Mouse (Mus musculus): ENCODE data around the gene Ppp2r5e. TPM values are rescaled to one million over a fixed set of nuclear protein-coding genes. Genes with fewer than 3 reads are reported as not detected.

The Ppp2r5e gene
- total RNA-seq, 2 experiments from 2014 or later = 77.2 to 78.7 TPM

DNA sequence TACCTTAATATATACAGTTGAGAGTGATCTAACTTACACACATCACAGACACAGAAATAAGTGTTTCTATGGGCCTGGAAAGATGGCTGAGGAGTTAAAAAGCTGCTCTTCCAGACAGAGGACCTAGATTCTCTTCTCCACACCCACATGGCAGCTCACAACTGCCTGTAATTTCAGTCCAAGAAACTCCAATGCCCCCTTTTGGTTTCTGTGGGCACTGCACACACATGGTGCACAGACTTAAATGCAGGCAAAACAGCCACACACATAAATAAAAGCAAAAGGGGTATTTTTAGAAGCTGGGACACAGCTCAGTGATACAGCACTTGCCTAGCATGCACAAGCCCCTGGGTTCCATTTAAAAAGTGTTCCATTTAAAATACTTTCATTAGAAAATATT, 8.5 kb downstream of the Ppp2r5e start:
- no peak for DNase-seq (ENCODE audit: low spot score in 2 of 2)
- intact Hi-C loops (cut with DNase I) = no loop called here

DNA sequence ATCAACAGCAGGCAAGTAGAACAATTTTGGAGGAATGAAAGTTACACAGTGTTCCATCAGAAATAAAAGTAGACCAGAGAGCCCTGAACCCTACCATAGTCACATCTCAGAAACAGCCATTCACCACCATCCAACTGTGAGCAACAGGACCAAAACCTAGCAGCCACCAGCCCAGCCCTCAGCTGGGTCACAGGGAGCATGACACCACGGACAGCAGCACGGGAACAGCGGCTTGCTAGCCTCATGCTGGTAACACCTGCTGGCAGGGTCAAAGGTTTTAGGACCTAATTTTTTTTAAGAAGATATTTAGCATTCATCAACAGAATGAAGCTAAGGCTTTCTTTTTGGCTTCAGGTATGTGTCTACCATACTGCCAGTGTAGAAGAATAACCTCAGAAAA, 12.3 kb downstream of the Ppp2r5e start:
- no peak for DNase-seq (ENCODE audit: low spot score in 2 of 2)
- intact Hi-C loops (cut with DNase I) = no loop called here

DNA sequence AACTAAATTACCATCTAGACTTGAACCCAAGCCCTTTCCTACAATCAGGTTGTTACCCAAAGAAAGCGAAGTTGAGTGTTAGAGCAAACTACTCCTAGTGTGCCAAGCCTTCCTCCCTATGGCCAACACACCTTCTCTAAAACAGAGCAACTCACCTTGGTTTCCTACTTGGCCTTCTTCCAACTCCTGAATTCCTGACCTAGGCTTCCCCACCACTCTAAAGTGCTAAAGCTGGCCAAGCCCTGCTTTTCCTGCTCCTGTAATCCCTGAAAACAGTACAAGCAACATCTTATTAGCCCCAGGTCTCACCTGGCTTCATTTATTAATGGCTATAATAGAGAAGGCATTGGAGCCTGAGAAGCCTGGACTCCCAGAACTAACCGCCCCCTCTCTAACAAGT, 17.0 kb downstream of the Ppp2r5e start:
- no peak for DNase-seq (ENCODE audit: low spot score in 2 of 2)
- intact Hi-C loops (cut with DNase I) = no loop called here

DNA sequence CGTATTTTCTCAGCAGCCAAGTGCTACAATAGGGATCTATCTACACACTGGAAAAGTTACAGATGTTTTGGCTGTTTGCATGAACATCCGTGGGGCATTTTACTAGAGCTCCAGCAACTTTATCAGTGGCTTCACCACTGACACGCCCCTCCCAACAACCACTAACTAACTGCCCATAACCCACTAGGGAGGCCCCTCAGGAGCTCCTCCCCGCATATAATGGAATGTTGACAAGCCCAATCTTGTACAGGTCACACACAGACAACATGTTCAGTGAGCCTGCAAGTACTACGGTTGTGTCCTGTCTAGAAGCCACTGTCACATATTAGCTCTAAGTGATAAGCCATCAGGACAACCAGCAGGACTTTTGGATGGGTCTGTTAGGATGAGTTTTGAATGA, 18.8 kb downstream of the Ppp2r5e start:
- no peak for DNase-seq (ENCODE audit: low spot score in 2 of 2)
- intact Hi-C loops (cut with DNase I) = no loop called here

DNA sequence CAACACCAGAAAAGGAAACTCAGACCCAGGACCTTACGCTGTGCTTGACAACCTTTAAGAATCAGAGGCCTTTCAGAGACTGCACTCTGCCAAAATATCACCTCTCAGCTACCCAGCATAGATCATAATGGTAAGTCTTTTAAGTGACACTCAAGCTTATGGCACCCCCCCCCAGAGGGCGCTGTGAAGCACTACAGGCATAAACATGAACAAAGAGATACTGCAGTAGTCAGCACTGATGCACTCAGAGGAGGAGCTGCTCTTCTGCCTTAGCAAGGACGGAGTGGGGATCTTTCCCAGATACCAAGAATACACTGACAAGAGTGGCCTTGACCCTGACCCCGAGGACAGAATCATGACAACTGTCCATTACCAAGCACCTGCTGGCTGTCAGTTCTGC, 23.8 kb downstream of the Ppp2r5e start:
- intact Hi-C loops (cut with DNase I) = no loop called here
- DNase-seq (ENCODE audit: low spot score in 2 of 2) = peak in 1 of 2 experiments; percentile 31

DNA sequence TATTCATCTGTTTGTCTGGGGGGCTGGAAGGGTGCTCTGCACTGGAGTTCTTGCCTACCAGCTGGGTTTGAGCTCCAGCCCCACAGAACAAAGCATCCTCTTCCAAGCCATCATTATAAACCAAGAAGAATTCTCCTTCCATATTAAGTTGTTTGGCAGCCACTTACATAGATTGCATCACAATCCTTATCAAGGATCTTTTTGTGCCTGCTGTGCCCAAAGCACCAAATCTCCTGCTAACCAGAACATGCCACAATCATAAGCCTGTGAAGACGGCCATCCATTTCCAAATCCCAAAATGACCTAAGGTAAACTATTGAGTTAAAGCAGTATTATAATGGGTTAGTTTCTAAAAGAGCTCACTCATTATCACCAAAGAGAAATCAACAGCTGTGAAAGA, 25.9 kb downstream of the Ppp2r5e start:
- intact Hi-C loops (cut with DNase I) = no loop called here
- no peak for DNase-seq (ENCODE audit: low spot score in 2 of 2)

DNA sequence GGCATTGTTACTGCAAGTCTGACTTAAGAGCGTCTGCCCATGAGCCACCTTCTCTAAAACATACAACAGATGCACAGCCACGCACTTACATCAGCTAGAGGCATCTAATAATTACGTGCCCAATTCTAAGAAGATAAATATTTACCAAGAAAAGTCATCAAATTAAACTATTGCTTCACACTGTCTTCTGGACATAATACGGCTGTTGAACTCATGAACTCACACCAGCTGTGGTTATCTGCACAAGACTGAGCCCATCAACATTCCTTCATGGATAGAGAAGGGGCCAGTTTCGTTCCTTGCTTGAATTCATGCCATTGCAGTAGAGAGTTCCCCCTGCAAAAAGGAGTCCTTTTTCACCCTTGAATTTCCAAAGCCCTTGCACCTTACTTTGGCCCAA, 28.3 kb downstream of the Ppp2r5e start:
- intact Hi-C loops (cut with DNase I) = no loop called here
- DNase-seq (ENCODE audit: low spot score in 2 of 2) = no peak

DNA sequence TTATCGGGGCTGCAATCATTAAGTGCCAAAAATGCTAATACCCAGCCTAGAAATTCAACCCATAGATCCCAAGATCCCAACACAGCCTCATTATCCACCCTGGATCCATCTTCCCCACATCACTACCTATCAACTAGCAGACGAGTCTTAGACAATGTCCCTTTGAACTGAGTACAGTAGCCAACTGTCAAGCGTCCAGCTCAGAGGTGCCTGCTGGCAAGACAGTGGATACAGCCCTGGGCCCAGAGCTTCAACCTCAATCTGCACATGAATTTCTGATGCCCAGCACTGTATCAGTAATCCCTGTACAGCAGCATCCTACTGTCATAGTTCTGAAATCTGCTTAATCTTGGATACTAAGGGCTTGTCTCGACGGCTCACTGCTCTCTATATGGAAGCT, 30.3 kb downstream of the Ppp2r5e start:
- intact Hi-C loops (cut with DNase I) = no loop called here
- DNase-seq (ENCODE audit: low spot score in 2 of 2) = no peak

DNA sequence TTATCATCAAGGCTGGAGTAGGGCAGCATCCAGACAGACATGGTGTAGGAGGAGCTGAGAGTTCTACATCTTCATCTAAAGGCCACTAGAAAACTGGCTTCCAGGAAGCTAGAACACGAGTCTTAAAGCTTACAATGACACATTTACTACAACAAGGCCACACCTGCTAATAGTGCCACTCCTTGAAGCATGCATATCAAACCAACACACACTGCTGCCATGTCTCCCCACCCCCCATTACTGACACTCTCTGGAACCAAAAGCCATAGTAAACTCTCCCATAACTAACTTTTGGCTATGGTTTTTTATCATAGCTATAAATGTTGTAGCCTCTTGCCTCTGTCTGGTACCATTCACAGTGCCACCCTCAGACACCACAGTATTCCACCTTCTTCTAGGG, 31.5 kb downstream of the Ppp2r5e start:
- intact Hi-C loops (cut with DNase I) = no loop called here
- DNase-seq (ENCODE audit: low spot score in 2 of 2) = no peak

DNA sequence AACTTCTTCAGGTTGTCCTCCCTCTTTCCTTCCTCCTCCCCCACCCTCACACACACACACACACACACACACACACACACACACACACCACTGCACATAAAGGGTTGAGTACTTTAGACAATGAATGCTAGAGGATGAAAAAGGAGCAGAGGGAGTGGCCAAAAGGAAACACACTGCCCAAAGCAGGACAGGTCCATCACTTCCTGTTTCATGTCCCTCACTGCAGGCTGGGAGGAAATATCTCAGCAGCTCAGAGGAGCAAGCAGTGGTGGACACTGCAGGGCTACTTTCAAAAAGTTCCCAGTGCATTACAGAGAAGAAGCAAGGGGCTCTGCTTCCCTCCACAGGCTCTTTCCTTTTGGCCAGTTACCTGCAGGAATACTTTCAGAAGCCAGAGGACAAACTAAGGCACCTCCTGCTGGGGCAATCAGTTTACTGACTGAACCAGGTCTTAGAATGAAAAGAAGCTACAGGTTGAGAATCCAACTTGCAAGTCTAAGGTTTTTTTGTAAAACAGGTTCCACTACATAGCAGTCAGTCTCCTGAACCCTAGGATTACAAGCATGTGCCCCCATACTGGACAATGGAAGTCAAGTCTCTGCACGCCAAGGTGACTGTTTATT, 32.9 kb downstream of the Ppp2r5e start:
- no peak for DNase-seq (ENCODE audit: low spot score in 2 of 2)
- intact Hi-C loops (cut with DNase I) = no loop called here

DNA sequence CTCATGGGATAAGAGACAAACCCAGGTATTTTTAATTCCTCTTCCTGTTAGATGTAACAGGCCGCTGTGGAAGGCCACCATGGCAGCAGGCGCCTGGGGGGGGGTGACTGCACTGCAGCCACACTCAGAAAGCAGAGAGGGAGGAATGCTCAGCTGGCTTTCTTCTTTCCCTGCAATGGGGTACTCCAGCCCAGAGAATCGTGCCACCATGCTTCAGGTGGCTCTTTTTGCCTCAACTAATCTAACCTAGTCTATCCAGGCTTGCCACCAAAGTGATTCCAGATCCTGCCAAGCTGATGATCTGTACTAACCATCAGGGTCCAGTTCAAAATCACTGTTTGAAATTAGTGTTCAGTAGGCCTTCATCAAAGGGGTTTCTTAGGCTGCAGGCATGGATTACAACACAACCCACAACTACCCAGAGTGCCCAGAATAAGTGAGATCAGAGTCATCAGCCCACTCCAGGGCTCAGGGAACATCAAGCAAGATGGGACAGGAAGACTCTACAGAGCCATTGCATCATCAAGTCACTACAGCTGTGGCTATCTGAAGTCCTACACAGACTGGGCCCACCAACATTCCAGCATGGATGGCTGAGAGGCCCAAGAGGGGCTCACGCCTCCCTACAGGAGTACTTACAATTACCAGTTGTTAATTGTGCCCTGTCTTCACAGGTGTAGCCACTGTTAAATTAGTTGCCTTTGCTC, 35.2 kb downstream of the Ppp2r5e start:
- no peak for DNase-seq (ENCODE audit: low spot score in 2 of 2)
- intact Hi-C loops (cut with DNase I) = no loop called here

DNA sequence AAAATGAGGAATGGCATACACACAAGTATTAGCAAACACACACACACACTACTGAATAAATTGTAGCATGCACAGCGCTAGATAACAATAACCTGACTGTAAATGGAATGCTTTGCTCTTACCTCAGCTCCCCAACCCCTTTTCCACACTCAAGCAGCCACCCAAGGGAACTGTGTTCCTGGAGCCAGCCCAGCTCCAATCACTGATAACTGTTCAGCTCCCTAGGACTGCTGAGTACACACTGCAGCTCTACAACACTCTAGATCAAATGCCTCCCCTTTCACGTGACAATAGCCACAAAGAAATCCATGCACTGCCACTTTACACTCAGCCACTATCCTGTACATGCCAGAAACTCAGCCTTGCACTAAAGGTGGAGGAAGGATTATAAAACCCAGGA, 36.8 kb downstream of the Ppp2r5e start:
- intact Hi-C loops (cut with DNase I) = no loop called here
- no peak for DNase-seq (ENCODE audit: low spot score in 2 of 2)

DNA sequence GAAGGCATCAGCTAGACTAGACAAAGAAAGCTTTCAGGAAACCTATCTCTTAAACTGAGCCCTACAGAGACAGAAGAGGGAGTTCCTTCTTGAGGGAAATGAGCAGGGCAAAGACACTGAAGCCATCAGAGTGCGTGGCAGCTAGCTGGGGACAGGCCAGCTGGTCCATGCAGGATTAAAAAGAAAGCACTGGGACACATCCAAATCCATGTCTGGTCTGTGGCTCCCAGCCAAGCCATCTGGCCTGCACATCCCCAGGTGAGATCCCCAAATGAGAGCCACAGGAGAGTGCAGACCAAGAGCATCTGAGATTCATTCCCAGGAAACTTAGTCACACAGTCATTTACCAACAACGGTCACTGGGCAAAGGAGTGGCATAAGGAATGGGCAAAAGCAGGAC, 38.2 kb downstream of the Ppp2r5e start:
- DNase-seq (ENCODE audit: low spot score in 2 of 2) = no peak
- intact Hi-C loops (cut with DNase I) = no loop called here

DNA sequence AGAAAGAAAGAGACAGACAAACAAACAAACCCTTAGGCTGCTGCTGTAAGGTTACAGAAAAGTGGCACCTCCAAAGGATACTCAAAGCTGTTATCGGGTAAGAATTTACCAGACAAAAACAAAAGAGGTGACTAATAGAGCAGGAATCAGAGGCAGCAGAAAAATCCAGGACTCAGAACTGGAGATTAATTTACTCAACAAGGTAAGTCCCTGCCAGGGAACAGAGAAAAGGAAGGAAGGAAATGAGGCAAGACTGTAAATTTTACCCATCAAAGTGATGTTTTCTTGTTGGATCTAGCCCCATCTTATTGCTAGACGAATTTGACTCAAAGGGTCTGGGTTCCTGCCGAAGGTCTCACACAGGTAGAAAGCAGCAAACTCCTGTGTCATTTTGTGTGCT, 41.0 kb downstream of the Ppp2r5e start:
- intact Hi-C loops (cut with DNase I) = no loop called here
- DNase-seq (ENCODE audit: low spot score in 2 of 2) = no peak

DNA sequence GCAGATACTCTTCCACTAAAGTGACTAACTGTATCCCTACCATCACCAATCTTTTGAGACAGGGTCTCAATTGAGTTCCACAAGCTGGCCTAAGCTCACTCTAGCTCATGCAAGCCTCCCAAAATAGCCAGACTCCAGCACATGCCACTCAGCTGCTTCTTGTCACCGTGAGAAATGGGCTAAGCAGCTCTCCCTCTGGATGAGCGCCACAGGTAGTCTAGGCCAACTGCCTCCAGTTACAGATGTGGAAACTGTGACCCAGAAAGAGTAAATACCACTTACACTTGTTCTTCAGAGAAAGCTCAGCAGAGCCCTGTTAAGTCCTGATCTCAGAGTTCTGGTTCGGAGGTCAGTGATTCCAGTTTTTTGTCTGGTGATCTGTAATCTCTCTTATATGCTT, 43.7 kb downstream of the Ppp2r5e start:
- no peak for DNase-seq (ENCODE audit: low spot score in 2 of 2)
- intact Hi-C loops (cut with DNase I) = no loop called here

DNA sequence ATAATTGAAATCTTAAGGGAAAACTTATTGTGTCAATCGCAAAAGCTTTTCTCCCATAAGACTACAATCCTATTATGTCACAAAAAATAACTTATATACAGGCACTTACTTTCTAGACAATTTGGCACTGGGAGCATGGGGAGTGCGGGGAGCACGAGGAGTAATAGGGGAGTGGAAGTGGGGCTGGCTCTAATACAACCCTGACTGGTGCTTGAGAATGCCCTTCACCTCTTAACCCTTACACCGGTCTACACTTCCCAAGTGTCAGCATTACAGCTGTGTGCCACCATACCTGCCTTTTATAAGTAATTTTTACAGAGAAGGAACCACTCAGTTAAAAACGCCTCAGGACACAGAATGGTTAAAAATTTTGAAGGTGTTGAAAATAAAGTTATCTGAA, 44.4 kb downstream of the Ppp2r5e start:
- intact Hi-C loops (cut with DNase I) = no loop called here
- DNase-seq (ENCODE audit: low spot score in 2 of 2) = no peak

DNA sequence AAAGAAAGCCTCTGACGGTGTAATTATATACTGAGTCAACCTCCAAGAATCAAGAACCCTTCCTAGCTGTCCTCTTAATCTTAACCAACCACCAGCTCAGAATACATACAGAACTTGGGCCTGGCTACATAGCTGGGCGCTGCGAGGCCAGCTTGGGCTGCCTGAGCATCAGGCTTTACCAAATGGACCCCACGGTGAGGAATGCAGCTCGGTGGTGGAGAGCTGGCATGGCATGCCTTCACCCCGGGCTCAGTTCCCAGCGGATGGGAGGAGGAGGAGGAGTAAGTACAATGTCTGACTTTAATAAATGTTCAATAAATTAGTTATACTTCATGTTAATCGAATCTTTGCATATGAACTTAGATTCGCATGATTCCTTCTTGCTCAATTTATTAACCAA, 47.0 kb downstream of the Ppp2r5e start:
- intact Hi-C loops (cut with DNase I) = no loop called here

DNA sequence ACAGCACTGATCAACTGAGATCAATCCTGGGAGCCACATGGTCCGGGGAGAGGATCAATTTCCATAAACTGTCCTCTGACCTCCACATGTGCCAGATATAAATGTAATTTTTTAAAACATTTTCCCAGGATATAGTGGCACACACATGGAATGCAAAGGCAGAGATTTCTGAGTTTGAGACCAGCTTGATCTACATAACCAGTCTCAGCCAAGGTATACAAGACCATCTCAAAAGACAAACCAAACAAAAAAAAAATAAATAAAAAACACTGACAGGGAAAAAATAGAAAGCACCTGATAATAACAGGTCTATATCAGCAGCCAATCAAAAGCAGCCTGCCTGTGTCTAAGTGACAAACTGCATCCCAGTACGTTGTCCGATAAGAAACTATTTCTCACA, 48.9 kb downstream of the Ppp2r5e start:
- intact Hi-C loops (cut with DNase I) = no loop called here
- DNase-seq (ENCODE audit: low spot score in 2 of 2) = no peak

More for the DNA sequence above, 47.0 kb downstream of the Ppp2r5e start:
- DNase-seq (ENCODE audit: low spot score in 2 of 2) = no peak

DNA sequence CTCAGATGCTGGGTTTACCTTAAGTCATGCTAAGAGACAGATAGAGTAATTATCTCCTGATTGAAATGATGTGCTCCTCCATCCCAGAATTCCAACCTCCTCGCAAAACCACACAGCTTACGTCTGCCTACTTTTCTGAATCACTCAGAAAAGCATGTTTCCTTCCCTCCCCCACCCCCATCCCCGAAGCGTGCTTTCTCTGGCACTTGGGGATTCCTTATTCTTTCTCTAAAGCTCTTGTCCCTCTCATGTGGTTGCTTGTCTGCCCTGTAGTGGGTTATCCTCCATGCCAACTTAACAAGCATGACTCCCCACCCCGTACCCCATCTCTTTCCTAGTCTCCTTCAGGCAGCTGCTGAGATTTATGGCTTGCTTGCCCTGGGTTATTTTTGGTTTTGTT, 49.8 kb downstream of the Ppp2r5e start:
- intact Hi-C loops (cut with DNase I) = no loop called here
- DNase-seq (ENCODE audit: low spot score in 2 of 2) = no peak

DNA sequence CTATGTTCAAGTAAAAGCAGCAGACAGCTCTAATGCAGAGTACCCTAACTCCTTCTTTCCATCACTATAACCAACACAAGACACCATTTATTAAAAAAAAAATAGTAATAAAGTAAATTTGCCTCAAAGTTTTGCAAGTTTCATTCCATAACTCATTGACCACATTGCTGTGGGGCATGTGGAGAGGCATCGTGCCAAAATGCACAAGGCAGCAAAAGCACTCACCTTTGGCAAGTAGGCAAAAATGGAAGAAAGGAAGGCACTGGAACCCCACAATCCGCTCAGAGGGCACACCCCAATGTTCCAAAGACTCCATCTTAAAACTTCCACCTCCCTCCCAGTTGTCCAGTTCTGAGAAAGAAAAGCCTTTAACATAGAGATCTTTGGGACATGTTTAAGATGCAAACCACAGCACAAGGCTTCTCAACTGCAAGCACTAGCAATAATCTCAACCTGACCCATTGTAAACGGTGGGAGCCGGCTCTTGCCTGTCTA, 50.6 kb downstream of the Ppp2r5e start:
- no peak for DNase-seq (ENCODE audit: low spot score in 2 of 2)
- intact Hi-C loops (cut with DNase I) = no loop called here

DNA sequence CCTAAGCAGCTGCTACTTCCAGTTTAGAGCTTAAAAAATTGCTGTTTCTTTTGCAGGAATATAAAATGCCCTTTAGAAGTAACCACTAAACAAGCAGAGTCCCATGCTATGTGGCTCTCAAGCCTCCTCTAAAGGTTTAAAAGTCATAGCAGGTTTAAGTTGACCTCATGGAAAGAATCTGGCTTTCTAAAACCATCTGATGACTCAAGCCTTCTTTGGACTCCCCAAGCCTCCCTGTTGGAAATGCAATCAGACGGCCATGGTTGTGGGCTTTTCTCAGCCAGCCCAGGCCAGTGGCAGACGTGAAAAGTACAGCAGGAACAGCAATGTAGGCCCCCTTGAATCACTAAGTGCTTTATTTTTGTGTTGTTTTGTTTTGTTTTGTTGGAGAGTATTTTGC, 51.4 kb downstream of the Ppp2r5e start:
- intact Hi-C loops (cut with DNase I) = no loop called here
- no peak for DNase-seq (ENCODE audit: low spot score in 2 of 2)

DNA sequence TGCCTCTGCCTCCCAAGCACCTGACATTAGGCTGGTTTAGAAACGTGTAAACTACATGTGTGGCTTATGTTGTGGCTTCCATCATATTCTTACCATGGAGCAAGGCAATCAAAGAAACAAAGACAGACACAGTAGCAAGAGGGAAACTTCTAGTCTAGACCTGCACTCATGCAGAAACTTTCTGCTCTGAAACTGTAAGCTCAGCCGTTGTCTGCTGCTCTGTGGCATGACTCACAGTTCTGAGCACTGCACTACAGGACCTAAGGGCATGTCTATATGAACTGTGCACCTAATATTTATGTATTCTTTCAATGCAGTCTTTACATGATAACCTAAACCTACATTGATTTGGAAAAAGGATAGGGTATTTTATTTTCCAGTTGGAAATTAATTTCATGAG, 51.8 kb downstream of the Ppp2r5e start:
- DNase-seq (ENCODE audit: low spot score in 2 of 2) = no peak
- intact Hi-C loops (cut with DNase I) = no loop called here
